Mouse (Mus musculus) ovary, postnatal 14 days (tissue): Measurements from ENCODE around the gene Ibtk.
A peak's percentile ranks its signal among the peaks of the same experiment; 100 is the strongest.
"Not testable (repeated sequence)": the region's sequence is repeated elsewhere in the genome, so short reads cannot be mapped to it uniquely, and the experiment has no call there.

Experiments
- DNase-seq: peaks from one replicate; pipeline ENCODE4 v3.0.0; 2022; ENCODE audit warnings: low spot score

The Ibtk gene

DNA sequence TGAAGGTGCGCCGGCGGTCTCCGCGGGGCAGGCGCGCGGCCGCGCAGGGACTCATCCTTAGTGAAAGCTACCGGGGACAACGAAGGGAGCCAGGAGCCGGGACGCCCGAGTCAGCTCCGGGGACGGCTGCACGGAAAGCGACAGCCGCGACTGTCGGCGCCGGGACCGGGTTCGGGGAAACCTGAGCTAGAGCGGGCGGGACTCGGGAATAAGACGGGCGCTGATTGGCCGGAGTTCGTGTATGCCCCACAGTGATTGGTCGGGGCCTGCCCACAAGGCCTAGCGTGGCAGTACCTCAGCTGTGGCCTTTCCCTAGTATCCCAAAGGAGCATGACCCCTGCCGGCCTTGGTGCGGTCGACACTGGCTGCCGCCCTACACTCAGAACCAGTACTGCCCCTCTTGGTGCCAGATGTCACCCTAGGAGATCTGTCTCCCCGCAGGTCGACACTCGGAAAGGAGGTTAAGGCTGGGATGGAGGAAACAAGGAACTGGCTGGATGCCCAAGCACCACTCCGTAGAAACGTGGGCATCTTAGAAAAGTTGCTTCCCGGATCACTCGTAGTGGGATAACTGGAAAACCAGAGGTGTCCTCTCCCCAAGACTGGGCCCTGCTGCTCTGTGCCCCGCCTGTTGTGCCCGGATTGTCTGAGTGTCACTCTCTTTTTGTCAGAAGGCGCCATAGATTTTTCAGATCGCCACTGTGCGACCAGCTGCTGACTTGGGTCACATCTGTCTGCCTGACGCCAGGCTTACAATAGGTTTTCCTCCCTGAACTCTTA is at the start of gene Ibtk:
Gene Ibtk (minus strand): TSS at position 193 of the 780 bp plus-strand sequence.
- DNase-seq: peak; percentile 98

DNA sequence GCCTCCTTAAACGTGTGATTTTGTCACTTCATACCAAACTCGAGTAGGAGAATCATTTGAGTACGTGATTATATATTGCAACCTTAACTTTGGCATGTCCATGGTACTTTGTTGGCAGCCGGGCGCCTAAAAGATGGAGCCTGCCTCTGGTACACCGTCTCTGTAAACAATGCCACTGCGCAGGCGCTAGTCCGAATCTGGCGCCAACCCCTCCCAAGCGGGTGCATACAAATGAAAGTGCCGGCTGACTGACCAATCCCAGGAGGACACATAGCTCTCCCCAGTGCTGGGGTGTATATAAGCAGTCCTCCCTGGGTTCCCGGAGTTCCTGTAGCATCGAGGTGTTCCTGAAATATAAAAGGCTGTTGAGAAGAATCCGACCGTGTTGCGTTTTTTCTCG is 42.4 kb upstream of the Ibtk start:
- not testable (repeated sequence) for DNase-seq

DNA sequence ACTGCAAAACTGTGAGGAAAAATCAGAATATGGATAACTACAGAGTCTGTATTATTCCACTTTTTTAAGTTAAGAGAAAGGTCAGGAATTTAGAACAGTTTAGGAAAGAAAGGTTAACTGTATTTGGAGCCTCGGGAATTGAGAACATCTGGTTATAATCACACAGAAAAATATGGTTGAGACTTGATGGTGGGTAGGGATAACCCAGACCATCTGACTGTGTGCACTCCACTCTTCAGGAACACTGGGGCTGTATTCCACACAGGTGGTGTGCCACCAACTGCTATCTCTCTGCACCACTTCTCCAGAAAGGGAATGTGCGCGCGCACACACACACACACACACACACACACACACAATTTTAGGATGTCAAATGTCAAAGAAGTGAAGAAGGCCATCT is 31.1 kb upstream of the Ibtk start:
- no peak for DNase-seq

DNA sequence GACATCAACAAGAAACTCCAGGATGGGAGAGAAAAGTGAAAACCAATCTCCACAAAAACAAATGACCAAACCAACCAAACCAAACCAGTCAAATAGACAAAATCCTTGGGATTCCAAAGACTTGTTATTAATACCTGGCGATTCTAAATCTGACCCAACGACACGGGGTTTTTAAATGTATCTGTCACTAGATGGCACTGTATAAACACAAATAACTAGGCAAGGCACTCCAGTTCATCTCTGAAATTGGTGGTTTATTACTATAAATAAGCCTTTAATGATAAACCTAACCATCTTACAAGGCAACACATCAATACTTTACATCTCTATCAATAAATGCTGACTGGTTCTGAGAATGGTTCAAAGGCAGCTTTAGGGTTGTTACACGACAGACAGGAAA is 30.3 kb upstream of the Ibtk start:
- DNase-seq: no peak

DNA sequence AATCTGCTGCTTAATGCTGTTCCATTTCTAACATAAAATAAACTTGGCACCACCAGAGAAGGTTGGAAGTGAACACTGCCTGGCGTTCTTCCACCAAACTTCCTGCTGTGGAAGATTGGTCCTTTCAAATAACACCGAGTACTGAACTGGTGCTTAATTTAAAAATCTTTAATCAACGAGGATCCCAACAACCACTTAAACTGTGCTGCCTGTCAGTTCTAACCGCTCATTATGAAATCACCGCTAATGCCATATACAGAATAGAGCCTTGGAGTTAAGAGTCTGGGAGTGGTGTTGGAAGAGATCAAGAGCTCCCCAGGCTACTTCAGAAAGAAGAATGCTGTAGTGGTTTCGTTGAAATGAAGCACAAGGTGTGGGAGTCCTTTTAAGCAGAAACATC is 28.4 kb upstream of the Ibtk start:
- no peak for DNase-seq

DNA sequence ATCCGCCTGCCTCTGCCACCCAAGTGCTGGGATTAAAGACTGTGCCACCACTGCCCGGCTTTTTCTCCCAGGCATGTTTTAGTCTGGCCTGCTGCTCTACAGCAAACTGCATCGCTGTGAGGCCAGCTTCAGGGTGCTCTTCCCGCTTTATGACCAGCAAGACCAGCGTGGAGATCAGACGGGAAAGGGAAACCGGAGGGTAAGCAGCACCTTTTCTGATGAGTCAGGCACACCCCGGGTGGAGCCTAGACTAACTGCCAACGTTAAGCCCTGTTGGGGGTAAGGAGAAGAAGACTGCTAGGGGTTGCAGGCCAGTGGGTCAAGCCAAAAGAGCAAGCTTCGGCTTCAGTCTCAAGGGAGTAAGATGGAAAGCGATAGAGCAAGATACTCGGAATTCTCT is 23.1 kb upstream of the Ibtk start:
- DNase-seq: no peak

DNA sequence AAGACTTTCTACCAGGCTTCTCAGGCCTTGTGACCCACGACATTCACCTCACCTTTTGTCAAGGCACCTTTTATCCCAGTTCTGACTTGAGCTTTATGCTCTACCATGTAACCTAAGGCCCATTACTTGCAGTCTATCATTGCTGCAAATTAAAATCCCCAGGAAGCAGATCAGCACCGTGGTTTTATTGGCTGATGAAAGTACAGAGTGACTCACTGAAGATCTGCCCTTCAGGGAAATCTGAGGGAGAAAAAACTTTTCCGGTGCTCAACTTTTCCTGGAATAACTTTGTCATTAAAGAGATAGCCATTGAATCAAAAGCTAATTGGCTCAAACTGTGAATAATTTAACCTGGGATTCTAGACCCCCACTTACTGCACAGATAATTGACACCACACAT is 22.3 kb upstream of the Ibtk start:
- no peak for DNase-seq

DNA sequence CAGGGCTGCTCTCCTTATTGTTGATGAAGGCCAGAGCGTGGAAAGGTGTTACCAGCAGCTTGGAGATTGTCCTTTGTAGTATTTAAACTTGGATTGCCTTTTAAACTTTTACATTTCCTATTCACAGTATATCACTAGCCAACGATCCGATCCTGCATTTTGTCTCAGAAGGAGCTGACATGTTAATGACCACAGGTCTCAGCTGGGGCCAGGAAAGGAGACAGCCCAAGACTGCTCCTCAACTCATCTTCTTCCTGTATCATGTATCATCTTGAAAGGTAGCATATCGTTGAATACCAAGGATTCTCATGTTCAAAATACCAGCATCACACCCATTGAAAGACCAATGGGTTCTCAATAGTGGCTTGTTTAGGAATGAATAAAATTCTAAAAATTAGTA is 21.2 kb upstream of the Ibtk start:
- DNase-seq: no peak

DNA sequence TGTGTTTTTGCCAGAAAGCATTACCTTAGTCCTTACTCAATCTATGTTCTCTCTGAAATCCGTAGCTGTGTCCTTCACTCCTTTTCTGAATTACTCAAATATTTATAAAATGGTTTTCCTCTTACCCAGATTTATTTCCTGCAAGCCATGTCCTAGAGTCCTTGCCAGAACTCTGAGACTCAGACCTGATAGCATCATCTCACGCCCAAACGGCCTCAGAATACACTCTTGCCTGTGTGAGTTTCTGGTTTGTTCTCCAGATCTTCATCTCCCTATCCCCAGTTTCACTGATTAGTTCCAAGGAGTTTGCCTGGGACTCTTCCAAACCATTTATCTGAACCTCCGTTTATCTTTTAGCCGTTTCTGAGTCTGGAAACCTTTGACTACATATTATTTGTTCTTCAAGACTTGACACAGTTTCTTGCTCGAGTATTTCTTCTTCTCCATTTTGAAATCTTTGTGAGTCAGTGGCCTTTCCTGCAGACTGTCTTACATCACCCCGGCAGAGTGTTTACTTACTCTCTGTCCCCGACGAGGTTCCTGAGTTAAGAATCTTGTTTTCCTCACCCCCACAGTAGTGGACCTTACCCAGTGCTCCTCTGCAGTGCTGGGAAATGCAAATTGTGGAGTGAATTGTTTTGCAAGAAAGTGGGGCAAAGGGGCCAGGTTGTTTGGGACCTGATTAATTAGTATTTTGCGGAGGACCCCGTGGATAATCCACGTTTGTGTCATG is 20.1 kb upstream of the Ibtk start:
- DNase-seq: no peak

DNA sequence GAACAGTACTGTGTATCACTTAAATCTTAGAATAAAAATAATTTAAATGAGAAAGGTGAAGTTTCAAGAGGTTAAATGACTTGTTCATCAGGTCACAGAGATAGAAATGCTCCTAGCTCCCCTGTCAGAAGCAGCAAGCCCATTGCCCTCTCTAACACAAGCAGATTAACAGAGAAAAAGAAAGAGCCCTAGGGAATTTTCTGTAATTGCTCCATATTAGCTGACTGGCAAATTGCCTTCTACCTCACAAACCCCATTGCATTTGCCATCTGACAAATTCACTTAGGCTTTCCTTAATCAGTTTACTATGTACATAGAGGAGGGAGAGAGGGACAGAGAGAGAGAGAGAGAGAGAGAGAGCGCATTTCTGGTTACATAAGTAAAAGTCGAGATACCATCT is 18.1 kb upstream of the Ibtk start:
- no peak for DNase-seq

DNA sequence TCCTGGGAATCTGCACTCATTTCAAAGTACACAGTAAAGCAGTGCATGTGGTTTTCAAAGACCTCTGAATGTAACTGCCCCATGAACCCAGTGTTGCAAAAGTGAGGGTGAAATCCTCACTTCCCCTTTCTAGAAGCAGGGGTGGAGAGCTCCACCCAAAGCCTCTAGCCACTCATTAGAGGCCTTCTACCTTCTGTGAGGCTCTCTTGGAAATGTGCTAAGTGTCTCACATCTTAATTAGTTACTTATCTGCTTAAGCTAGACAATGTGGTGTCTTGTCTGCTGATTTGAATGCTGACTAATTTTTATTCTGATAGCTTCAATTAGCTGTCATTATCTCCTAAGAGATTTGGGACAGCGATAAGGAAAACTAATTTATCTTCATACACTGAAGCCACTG is 13.3 kb upstream of the Ibtk start:
- DNase-seq: no peak

DNA sequence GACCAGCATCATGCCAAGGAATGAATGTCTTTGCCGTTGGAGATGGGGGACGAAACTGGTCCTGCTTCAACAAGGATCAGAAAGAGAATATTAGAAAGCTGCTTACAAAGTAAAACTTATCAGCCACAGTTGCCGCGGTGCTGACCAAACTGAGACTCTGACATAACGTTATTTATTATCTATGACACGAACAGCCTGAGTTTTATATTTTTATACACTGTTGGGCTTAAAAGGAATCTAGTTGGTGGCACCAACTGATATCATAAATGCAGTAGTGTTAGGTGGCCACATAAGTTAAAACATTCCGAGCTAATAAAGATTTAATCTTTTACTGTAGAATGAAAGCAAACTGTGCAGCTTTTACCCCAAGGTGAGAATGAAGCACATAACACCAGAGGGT is 1.7 kb upstream of the Ibtk start:
- no peak for DNase-seq

DNA sequence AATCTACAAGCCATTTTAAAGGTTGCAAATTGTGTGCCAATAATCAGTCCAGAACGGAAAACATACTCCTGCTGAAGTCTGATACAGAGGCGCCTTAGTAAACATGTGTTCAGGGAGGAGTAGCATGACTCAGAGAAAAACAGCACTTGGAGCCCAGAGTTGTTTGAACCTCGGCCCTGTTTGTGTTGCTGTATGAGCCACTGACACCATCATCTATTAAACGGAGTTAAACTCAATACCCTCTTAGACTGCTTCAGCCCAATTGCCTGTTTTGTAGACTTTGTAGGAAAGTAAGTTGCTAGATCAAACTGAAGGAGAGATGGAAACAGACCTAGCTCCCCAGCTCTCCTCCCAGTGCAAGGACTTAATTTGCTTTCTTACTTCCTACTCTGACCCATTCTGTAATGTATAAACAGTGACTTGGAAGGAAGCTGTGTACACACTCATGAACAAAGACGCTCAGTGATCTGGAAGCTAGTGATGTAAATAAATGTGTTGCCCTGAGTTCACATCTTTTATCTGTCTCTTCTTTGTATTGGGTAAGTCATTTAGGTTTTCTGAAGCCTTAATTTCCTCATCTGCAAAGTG is 882 bp upstream of the Ibtk start:
- DNase-seq: no peak

DNA sequence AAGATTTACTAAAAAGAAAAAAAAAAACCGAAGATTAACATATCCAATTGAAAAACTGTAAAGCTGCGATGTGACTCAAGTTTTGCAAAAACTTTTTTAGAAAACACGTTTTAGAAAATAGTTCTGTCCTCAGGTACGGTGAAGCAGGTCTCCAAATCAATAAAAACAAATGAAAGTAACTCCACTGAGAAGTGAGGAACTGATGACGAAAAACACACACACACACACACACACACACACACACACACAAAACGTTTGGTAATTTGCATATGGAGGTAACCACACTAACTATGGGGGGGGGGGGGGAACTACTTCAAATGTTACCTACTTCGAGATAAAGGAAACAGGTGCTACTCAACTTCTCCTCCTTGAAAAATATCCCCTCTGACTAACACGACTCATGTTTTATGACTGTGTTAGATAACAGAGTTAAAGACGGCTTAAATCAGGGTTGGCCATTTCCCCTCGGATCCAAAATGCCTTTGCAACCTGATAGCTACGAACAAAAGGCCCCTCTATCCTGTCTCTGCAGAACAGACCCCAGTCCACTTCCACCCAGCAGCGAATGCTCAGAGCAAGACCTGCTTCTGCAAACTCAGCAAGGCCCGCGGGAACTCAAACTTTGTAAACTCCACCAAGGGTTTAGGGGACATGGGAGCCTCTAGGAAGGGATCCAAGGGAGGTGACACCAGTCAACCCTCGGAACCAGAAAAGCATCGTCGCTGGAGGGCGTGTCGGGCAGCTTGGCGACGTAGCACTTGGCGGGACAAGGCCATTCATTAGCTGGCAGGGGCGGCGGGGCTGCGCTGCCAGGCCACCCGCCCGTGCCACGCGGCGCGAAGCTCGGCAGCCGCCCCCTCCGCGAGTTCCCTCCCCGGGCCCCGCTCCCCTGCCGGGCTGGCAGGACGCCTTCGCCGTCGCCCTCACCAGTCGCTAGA is 661 bp downstream of the Ibtk start:
- DNase-seq: peak; percentile 67

DNA sequence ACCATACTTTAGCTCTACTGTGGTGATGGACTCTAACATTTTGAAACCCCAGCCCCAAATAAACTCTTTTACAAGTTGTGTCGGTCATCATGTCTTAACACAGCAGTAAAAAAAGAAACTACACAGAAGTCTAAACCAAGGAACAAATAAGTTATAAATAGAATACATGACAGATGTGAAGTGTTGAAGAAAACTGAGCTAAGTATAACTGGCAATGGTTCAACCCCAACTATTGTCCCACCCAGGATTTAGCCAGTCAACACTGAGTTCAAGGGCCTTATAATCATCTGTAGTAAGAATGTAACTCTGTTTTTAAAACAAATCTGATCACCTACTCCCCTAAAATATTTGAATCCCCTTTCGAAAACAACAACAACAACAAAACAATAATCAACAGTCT is 3.6 kb downstream of the Ibtk start:
- DNase-seq: no peak

DNA sequence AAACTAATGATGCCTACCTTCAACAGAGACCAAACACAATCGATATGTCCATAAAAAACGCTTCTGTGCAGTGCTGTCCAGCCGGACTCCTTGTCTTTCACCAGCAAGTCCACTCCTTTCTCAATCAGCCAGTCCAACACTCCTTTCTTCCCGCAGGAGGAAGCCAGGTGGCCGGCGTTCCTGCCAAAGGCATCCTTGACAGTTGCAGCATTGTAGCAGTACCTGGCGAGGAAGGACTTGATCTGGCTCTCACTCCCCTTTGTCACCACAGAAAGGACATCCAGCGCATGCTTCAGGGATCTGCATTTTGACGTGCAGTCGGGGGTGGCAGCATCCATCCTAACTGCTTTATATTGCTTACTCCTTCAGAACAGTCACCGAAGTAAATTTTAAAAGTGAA is 5.8 kb downstream of the Ibtk start:
- DNase-seq: no peak

DNA sequence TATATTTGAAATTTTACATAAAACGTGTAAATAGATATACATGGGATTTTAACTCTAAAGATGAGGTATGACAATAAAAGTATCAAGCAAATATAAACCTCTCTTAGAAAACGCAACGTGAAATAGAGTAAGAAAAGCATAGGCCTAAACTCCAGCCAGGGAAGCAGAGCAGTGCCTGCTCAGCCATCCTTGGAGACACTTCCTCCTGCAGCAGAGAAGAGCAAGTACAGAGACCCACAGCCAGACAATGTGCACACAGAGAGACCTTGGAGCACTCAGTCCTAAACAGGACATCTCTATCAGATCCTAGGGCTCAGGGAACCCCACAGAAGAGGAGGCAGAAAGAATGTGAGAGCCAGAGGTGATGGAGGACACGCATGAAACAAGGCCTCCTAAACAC is 7.0 kb downstream of the Ibtk start:
- DNase-seq: no peak

DNA sequence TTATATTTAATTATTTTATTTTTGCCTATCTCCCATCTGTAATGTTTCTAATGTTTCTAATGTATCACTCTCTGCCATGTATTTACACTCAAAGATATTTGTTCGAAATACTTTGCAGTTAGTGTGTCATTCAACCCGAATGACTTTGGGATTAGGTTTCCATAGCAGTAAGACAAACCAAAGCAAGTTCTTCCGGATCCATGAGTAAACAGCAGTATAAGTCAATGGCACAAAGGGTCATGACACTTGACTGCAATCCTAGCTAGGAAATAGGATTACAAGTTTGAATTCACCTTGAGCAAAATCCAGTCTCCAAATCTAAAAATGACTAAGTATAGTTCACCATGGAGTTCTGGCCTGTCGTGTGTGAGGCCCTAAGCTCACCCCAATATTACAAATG is 9.9 kb downstream of the Ibtk start:
- no peak for DNase-seq

DNA sequence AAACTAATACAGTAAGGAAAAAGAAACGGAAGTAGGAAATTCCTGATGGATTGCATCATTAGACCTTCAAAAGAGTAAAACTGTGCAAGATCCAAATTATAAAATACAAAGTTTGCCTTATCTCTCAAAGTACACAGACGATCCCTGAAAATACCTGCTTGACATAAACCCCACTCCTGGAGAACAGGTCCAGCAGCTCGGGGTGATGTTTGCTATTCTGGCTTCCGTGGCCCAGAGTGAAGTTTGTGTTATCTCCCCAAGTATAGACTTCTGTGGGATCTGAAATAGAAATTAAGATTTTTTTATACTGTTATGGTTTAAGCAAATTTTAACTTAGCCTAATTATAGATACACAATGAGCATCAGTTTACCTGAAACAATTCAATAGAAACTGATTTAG is 14.3 kb downstream of the Ibtk start:
- DNase-seq: no peak

DNA sequence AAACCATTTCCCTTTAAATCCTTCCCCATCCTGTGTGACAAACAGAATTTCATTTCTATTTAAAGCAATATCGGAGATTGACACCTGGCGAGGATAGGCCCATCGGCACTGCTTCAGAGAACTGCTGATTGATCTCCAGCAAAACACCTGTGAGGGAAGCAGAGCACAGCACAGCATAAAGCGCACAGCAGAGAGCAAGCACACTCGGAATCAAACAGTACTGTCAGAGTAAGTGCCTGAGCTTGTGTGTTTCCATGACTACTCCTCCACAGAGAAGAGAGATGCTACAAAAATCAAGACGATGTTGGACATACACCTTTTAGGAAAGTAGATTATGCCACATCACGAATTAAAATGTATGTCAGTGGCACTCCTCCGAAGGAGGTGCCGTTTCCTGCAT is 25.1 kb downstream of the Ibtk start:
- no peak for DNase-seq

DNA sequence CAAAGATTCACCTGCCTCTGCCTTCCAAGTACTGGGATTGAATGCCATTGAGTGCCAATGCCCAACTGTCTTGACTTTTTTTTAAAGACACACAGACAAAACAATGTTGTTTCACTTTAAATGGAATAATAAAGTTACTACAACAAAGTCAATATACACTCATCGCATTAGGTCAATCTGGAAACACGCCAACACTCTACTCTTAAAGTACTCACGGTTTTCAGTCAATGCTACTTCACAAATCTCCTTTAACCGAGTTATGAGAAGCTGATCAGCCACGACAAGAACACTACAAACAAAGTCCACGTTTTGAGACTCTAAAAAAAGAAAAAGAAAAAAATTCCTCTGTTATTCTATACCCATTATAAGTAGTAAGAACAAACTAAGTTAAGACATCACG is 31.8 kb downstream of the Ibtk start:
- no peak for DNase-seq

DNA sequence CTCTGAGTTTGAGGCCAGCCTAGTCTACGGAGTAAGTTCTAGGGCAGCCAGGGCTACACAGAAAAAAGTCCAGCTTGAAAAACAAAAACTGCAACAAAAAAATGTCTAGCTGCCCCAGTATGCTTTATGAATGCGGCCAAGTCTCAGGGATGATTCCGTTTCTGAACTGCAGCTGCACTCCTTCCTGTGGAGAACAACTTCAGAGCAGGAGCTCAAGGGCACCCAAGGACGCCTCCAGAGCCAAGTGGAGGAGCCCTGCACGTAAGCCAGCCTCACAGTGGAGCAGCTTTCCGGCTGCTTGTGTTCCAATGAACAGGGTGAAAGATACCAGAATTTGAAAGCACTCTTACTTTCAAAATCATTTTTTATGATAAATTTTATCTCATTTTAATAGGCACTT is 41.8 kb downstream of the Ibtk start:
- DNase-seq: no peak
